Mouse (Mus musculus): Measurements from ENCODE around the gene Gm20831. TPM values are rescaled to one million over a fixed set of nuclear protein-coding genes. Genes with fewer than 3 reads are reported as not detected.
"Not testable (repeated sequence)": the region's sequence is repeated elsewhere in the genome, so short reads cannot be mapped to it uniquely, and the experiment has no call there.

The Gm20831 gene
- total RNA-seq (2021): not detected

DNA sequence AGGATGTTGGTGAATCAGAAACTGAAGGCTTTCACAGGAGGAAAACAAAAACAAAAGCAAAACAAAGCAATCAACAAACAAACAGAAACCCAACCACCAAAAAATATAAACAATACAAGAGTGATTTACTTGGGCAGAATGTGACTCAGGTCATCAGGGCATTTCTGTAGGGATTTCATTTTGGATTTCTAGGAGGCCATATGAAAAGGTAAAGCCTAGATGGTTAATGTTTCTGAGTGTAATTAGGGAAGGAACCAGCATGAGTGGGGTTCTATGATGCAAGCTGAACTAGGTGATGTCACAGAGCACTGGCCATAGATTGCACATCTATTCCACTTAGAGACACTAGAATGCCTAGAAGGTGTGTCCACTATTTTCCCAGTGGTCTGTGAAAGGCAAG is at the start of gene Gm20831, which contains the start of gene Gm20772:
Gene Gm20831, plus strand, starts transcription at position 301 of the 400 bp plus-strand sequence.
Gene Gm20772, plus strand, starts transcription at position 301 of the 400 bp plus-strand sequence.
- not testable (repeated sequence) for DNase-seq

DNA sequence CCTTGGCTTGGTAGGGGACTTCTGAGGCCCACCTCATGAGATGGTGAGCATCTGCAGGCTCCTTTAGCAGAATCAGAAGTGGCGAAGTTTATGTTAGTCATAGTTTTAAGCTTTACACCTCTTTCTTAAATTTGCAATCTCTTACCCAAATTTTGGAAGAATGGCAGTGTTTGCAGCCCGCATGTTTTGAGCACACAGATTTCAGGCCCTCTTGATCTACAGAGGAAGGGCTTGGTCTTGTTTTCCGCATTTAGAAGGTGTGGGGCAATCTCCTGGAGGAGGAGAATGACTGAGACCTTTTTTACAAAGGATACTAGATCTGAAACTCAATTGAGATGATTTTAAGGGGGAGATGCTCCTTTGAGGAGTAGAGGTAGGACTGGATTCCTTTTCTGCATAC is 28.4 kb upstream of the Gm20831 start, which contains the start of gene Gm21904:
Gene Gm21904, minus strand, starts transcription at position 101 of the 400 bp plus-strand sequence.
- not testable (repeated sequence) for DNase-seq

DNA sequence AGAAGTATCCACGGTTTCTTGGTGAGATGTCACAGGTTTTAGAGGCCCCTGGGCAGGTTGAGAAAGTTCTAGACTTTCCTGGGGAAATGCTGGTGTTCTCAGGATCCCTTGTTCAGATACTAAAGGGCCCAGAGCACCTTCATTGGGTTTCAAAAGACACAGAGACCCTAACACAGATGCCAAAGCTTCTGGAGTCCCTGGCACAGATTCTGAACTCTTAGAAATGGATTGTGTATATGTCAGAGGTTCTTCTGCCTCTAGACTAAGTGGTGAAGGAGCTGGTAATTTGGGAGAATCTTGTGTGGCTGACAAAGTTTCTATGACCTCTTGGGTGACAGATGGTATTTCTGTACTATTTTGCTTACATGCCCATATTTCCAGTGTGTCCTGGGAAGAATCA is 62.7 kb downstream of the Gm20831 start, which contains the start of gene Srsy:
Gene Srsy, minus strand, starts transcription at position 101 of the 400 bp plus-strand sequence.
- not testable (repeated sequence) for DNase-seq

Other genes starting within 250 kb of the Gm20831 start
- gene Gm21904, start 28.5 kb upstream of the Gm20831 start, total RNA-seq (2021): not detected
- gene Gm20772, start within 50 bp of the Gm20831 start, total RNA-seq (2021): not detected
- gene Srsy, start 62.6 kb downstream of the Gm20831 start, total RNA-seq (2021): not detected
- gene Gm21764, start 187.1 kb downstream of the Gm20831 start, total RNA-seq (2021): not detected
- gene Ssty1, start 214.4 kb downstream of the Gm20831 start, total RNA-seq (2021): not detected

Measured in layer of hippocampus, postnatal 36 days (tissue).